Mouse (Mus musculus) thymus, adult 2 months (tissue): ENCODE results near the gene Nhsl1. TPM values are rescaled to one million over a fixed set of nuclear protein-coding genes. Genes with fewer than 3 reads are reported as not detected.

Experiments
- DNase-seq: peaks from one replicate; pipeline ENCODE4 v3.0.0; 2021
- H3K27ac ChIP-seq: fragments of 200-500 bp; 2 replicates; pipeline ENCODE4 v1.5.1; 2012; ENCODE audit warnings: low read length, control low read depth; ENCODE audit not compliant: control insufficient read depth, insufficient read depth
- H3K27me3 ChIP-seq: fragments of 200-500 bp; 2 replicates; pipeline ENCODE4 v1.6.1; 2012; ENCODE audit warnings: mild to moderate bottlenecking, low read length, moderate library complexity, mixed read lengths; ENCODE audit not compliant: control insufficient read depth, insufficient read depth
- H3K36me3 ChIP-seq: fragments of 200-500 bp; 2 replicates; pipeline ENCODE4 v1.6.1; 2012; ENCODE audit warnings: mild to moderate bottlenecking, low read length, moderate library complexity; ENCODE audit not compliant: control insufficient read depth, insufficient read depth
- H3K4me1 ChIP-seq: fragments of 200-500 bp; replicated peaks from 2 replicates; pipeline ENCODE4 v1.6.1; 2012; ENCODE audit warnings: low read length; ENCODE audit not compliant: control insufficient read depth, insufficient read depth
- H3K4me3 ChIP-seq: fragments of 200-500 bp; 2 replicates; pipeline ENCODE4 v1.5.1; 2012; ENCODE audit warnings: mild to moderate bottlenecking, low read length, control low read depth, moderate library complexity; ENCODE audit not compliant: control insufficient read depth, insufficient read depth
- CTCF ChIP-seq: fragments of 200-500 bp; IDR thresholded peaks from 2 replicates; pipeline ENCODE4 v1.5.1; 2012; ENCODE audit warnings: mild to moderate bottlenecking, control low read depth, low read length, moderate library complexity, borderline replicate concordance; ENCODE audit not compliant: control insufficient read depth, poor library complexity, insufficient read depth; ENCODE audit errors: extremely low read depth
- POLR2A ChIP-seq: fragments of 200-500 bp; IDR thresholded peaks from 2 replicates; pipeline ENCODE4 v1.6.1; 2012; ENCODE audit warnings: mild to moderate bottlenecking, low read length, control low read depth, moderate library complexity; ENCODE audit not compliant: control insufficient read depth, poor library complexity, insufficient read depth; ENCODE audit errors: extremely low read depth
- WGBS: fragments of 180-500 bp; shearing (Covaris S2); methylation state at CpG from one replicate; pipeline ENCODE4 v1.1.7; 2018; 5-methylcytosine and 5-hydroxymethylcytosine counted together
- polyA plus RNA-seq: library from polyadenylated mRNA; depleted of rRNA; stranded (reverse); fragments of >200 nt; gene quantifications from 2 replicates; pipeline ENCODE4 v1.2.3, GENCODE M21; 2012

The Nhsl1 gene
- polyA plus RNA-seq, 1 experiment, result 18.1 TPM

DNA sequence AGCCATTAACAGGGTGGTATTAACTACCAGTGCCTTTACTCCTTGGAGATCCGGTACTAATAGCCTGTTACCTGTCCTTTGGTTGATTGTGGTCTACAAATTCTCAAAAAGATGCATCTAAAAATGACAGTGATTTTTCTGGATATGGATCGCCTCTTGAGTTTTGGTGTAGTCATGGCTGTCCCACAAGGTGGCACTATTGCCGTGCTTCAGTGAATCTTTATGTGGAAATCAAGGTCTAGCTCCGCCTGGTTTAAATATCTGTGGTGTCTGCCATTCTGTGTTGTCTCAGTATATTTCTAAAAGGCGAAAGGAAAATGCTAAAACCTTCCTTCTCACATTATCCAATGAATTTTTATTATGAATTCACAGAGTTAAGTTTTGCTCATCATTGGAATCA is 72.8 kb downstream of the Nhsl1 start:
- DNase-seq, result peak; percentile 44
- Histone ChIP-seq H3K4me3 (no peak overlapping the region), H3K27me3 (no peaks in the 10 kb centered on the region), H3K4me1 (no peaks in the 10 kb centered on the region), H3K27ac (no peak overlapping the region), H3K36me3 (no peaks in the 10 kb centered on the region)
- TF ChIP-seq CTCF (no peak), POLR2A (no peak)
- WGBS, result 44% methylated on average over 5 of the region's 5 CpGs

DNA sequence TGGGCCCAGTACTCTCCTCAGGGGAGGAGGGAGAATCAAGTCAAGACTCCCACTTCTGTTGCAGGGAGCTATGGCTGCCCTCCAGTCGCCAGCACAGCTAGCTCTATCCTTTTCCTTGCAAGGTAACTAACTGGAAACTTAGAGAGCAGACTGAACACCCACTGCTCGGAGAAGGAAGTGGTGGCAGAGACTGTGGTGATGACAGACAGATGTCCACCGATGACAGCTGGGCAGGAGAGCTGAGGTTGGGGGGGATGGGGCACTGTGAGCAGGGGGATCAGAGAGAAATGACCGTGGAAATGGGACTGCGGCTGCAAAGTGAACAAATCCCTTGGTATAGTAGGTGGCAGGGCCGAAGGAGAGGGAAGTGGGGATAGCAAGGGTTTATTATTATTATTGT is 73.5 kb downstream of the Nhsl1 start:
- 47% methylated on average over 6 of the region's 6 CpGs for WGBS
- no peaks in the 10 kb centered on the region for H3K36me3 ChIP-seq
- TF ChIP-seq CTCF (no peak), POLR2A (no peak)
- H3K27ac ChIP-seq, result no peak overlapping the region
- no peak for DNase-seq
- H3K27me3 ChIP-seq, result no peaks in the 10 kb centered on the region
- H3K4me1 ChIP-seq, result no peaks in the 10 kb centered on the region
- no peak overlapping the region for H3K4me3 ChIP-seq

DNA sequence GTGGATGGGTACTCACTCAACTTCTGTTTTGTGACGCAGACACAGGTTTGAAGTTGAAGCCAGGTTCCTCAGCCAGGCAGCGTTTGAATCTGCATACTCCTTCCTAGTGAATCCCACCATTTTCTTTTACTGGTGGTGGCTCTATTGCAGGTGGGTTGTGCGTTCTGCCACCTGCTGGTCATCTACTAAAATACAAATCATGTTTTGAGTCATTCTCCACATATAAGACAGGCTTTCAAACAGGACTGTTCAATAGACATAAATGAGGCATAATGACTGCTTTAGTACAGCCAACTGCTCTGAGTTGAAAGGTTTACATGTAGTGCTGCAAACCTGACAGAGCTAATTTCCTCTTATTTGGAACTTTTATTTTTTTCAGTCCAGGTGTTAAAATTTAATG is 75.0 kb downstream of the Nhsl1 start:
- no peak overlapping the region for H3K27ac ChIP-seq
- H3K27me3 ChIP-seq, result no peaks in the 10 kb centered on the region
- TF ChIP-seq POLR2A (no peak), CTCF (no peak)
- 59% methylated on average over 3 of the region's 3 CpGs for WGBS
- no peak for DNase-seq
- H3K4me1 ChIP-seq, result no peaks in the 10 kb centered on the region
- no peak overlapping the region for H3K4me3 ChIP-seq
- no peaks in the 10 kb centered on the region for H3K36me3 ChIP-seq

DNA sequence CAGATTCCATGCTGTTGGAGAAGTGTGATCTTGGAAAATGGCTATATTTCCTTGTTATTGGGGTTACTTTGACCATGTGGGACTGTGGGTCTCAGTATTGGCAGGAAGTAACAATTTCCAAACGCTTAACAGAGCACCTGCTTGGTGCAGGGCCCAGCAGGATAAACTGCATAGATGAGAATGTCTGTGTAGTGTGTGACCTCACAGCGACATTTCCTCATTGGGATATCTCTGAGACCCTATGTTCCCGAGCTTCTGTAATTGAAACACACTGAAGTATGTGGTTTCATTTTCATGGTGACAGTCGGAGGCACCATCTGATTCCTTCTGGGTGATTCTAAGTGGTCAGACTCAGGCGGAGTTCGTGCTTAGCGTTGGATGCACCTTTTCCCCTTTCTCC is 75.5 kb downstream of the Nhsl1 start:
- no peak overlapping the region for H3K4me3 ChIP-seq
- H3K27ac ChIP-seq, result no peak overlapping the region
- H3K36me3 ChIP-seq, result no peaks in the 10 kb centered on the region
- 79% methylated on average over 7 of the region's 7 CpGs for WGBS
- H3K4me1 ChIP-seq, result no peaks in the 10 kb centered on the region
- no peak for DNase-seq
- TF ChIP-seq CTCF (no peak), POLR2A (no peak)
- no peaks in the 10 kb centered on the region for H3K27me3 ChIP-seq

DNA sequence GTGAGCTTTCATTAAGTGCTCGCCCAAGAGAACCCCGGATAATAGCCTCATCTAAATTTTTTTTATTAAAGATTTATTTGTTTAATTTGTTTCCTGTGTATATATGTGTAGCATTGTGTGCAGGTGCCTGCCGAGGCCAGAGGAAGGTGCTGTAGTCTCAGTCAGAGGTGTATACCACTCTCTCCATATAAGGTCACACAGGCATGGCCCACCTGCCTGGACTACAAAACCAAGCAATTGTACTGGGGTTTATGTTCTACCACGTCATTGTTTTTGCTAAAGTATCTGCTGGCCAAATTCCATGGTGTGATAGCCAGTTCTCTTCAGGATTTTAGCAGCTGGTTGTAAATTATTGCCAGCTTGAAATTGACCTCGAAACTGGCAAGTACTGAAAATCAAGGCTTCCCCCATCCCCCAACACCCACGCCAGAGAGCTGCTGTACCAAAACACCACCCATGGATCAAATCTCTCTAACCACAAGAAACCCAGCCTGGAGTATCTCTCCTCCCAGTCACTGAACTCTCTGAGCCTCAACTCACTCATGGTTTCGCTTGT is 81.4 kb downstream of the Nhsl1 start:
- TF ChIP-seq CTCF, result no peak
- H3K4me1 ChIP-seq, result no peaks in the 10 kb centered on the region
- no peaks in the 10 kb centered on the region for H3K36me3 ChIP-seq
- DNase-seq, result no peak
- no peak overlapping the region for H3K4me3 ChIP-seq
- H3K27me3 ChIP-seq, result no peaks in the 10 kb centered on the region
- H3K27ac ChIP-seq, result no peak overlapping the region
- 65% methylated on average over 7 of the region's 7 CpGs for WGBS

DNA sequence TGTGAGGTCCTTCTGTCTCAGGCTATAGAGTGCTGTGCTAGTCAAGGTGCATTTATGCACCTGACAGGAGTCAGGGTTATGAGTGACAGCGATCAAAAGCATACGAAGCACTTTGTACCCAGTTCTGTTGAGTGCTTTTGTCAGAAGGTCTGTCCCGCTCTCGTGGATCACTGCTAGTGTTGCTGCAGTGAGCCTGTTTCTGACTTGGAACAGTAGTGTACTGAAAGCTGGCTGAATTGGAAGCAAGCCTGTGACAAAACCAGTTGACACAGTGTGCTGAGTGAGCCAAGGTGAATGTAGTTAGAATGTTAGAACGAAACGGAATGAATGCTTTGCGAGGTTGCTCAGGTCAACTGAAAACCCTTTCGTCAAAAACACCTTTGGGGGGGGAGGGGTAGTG is 82.2 kb downstream of the Nhsl1 start:
- 90% methylated on average over 8 of the region's 8 CpGs for WGBS
- H3K4me3 ChIP-seq, result no peak overlapping the region
- H3K4me1 ChIP-seq, result no peaks in the 10 kb centered on the region
- no peak for DNase-seq
- H3K36me3 ChIP-seq, result no peaks in the 10 kb centered on the region
- TF ChIP-seq CTCF (no peak), POLR2A (no peak)
- H3K27me3 ChIP-seq, result no peaks in the 10 kb centered on the region
- H3K27ac ChIP-seq, result no peak overlapping the region

DNA sequence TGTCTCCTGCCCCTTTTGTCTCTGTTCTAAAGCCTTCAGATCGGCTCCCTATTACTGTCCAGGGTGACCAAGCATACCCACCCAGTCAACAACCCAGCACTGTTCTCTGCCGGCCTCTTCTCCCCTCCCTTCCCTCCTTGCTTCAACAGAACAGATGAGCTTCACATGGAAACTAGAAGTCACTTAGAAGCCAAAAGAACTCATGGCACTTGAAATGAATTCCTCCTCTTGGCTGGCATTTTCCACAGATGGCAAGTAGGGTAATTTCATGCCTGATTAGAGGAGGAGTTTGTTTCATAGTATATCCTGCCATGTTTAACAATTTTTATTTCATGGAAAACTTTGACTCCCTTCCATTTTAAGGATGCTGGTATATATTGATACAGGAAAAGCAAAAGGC is 85.2 kb downstream of the Nhsl1 start:
- Histone ChIP-seq H3K36me3 (no peaks in the 10 kb centered on the region), H3K27ac (no peak overlapping the region), H3K4me1 (peaks cover 10% of the 10 kb centered on the region), H3K4me3 (no peak overlapping the region), H3K27me3 (no peaks in the 10 kb centered on the region)
- 90% methylated on average over 2 of the region's 2 CpGs for WGBS
- TF ChIP-seq POLR2A (no peak), CTCF (no peak)
- no peak for DNase-seq
